Mouse (Mus musculus) testis, postnatal 14 days (tissue): Measurements from ENCODE around the gene Vmn1r138.
"Not testable (repeated sequence)": the region's sequence is repeated elsewhere in the genome, so short reads cannot be mapped to it uniquely, and the experiment has no call there.

ENCODE experiments used
- DNase-seq: peaks from one replicate; pipeline ENCODE4 v3.0.0; 2021; ENCODE audit warnings: low spot score

The Vmn1r138 gene

GRCm38 (mm10) chr7:22028797-22029196 lies at the start of gene Vmn1r138:
TSS of gene Vmn1r138 (minus strand) at chr7:22028897.
- DNase-seq = not testable (repeated sequence)

- DNase-seq = not testable (repeated sequence)
Observed at GRCm38 (mm10) chr7:22068757-22069156, 40.1 kb upstream of the Vmn1r138 start, which contains the start of gene Vmn1r139. TSS of gene Vmn1r139 (plus strand) at chr7:22069057.

GRCm38 (mm10) chr7:22056205-22056604 lies 27.5 kb upstream of the Vmn1r138 start, which contains the start of gene Gm6176:
TSS of gene Gm6176 (minus strand) at chr7:22056305.
- DNase-seq = not testable (repeated sequence)

- not testable (repeated sequence) for DNase-seq
Observed at GRCm38 (mm10) chr7:21994287-21994686, 34.4 kb downstream of the Vmn1r138 start, which contains the start of gene Vmn1r137. TSS of gene Vmn1r137 (plus strand) at chr7:21994587.
